13 mouse cellular contexts compared by ENCODE assay signal in the genomic region with DNA sequence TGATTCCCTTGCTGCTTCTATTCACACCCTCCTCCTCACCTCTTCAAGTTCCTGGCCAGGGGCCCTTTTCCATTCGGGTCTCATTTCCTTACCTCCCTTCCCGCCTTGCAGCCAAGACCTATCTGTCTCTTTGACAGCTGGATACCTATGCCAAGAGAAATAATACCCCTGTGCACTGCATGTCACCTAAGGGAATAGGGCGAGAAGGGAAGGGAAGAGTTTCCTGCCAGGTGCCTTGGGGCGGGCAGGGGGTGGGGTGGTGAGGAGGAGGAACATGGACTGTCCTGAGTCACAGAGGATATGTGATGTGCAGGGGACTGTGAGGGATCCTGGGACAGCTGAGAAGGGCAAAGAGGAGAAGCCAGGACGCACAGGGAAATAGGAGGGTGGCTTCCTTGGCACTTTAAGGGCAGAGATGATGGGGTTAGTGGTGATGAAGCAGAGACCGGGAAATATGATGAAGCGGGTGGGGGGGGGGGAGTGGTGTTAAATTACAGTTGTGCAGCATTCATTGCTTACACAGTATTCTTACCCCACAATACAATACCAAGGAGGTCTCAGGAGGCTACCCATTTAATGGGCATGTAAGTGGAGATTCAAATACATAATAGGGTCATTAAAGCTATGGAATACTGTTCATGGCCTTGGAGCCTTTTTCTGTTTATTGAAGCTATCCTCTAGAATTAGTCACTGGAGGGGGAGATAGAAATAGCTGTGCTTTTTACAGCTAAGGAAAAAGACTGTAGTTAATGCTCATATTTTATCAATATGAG.
DNase-seq lines count a peak whose midpoint lies in the region; ATAC-seq and TF ChIP-seq lines count a peak whose summit lies in the region.
"Had no signal": no experiment of that assay in that cellular context is flagged by ENCODE, and none has a peak within 500 bp of the region (broad histone marks: within the 10 kb centered on the region; RNA-seq: fewer than 3 reads in every experiment).

No protein-coding gene starts in this region.

- H3K27ac ChIP-seq in lung, embryonic 15.5 days, result no peak overlapping the region
- no peak overlapping the region for H3K27ac ChIP-seq in lung, postnatal 0 days (ENCODE audit: low read length)
- H3K27ac ChIP-seq in embryonic facial prominence, embryonic 15.5 days (replicated peaks), result no peak overlapping the region
- H3K27ac ChIP-seq in neural tube, embryonic 14.5 days (ENCODE audit: low read depth, low read length), result no peak overlapping the region
- H3K27ac ChIP-seq: forebrain, embryonic 12.5 days; heart, embryonic 13.5 days; midbrain, embryonic 15.5 days had no signal

- H3K4me1 ChIP-seq in lung, embryonic 15.5 days, result peaks cover 14% of the 10 kb centered on the region
- no peaks in the 10 kb centered on the region; the same call in 1 of the 2 replicates for H3K4me1 ChIP-seq in lung, postnatal 0 days (ENCODE audit: insufficient read depth, low read depth, low read length)
- peaks cover 25% of the 10 kb centered on the region for H3K4me1 ChIP-seq in embryonic facial prominence, embryonic 15.5 days
- H3K4me1 ChIP-seq in neural tube, embryonic 14.5 days (ENCODE audit: control insufficient read depth, insufficient read depth, low read length), result no peaks in the 10 kb centered on the region
- H3K4me1 ChIP-seq: forebrain, embryonic 12.5 days; midbrain, embryonic 15.5 days had no signal

- H3K9me3 ChIP-seq in lung, embryonic 15.5 days, result no peaks in the 10 kb centered on the region
- H3K9me3 ChIP-seq in lung, postnatal 0 days (ENCODE audit: low read length), result no peaks in the 10 kb centered on the region
- no peaks in the 10 kb centered on the region for H3K9me3 ChIP-seq in embryonic facial prominence, embryonic 15.5 days (replicated peaks)
- no peaks in the 10 kb centered on the region for H3K9me3 ChIP-seq in neural tube, embryonic 14.5 days (ENCODE audit: control insufficient read depth, low read length)
- H3K9me3 ChIP-seq: forebrain, embryonic 12.5 days; heart, embryonic 13.5 days; midbrain, embryonic 15.5 days had no signal

- H3K9ac ChIP-seq in lung, embryonic 15.5 days, result no peak overlapping the region
- H3K9ac ChIP-seq in lung, postnatal 0 days (replicated peaks; ENCODE audit: low read depth), result no peak overlapping the region
- no peak overlapping the region for H3K9ac ChIP-seq in embryonic facial prominence, embryonic 15.5 days
- no peak overlapping the region for H3K9ac ChIP-seq in neural tube, embryonic 14.5 days (replicated peaks; ENCODE audit: low read depth, low read length)
- H3K9ac ChIP-seq: forebrain, embryonic 12.5 days; heart, embryonic 13.5 days; midbrain, embryonic 15.5 days had no signal

- WGBS in lung, embryonic 15.5 days, result 54% methylated on average over 7 of the region's 7 CpGs
- 54% methylated on average over 7 of the region's 7 CpGs for WGBS in lung, postnatal 0 days
- 49% methylated on average over 7 of the region's 7 CpGs for WGBS in embryonic facial prominence, embryonic 15.5 days
- 72% methylated on average over 7 of the region's 7 CpGs for WGBS in neural tube, embryonic 14.5 days

- no peak overlapping the region for H3K4me2 ChIP-seq in lung, embryonic 15.5 days
- no peak overlapping the region for H3K4me2 ChIP-seq in lung, postnatal 0 days (replicated peaks; ENCODE audit: low read depth, low read length)
- H3K4me2 ChIP-seq in embryonic facial prominence, embryonic 15.5 days (replicated peaks), result no peak overlapping the region
- no peak overlapping the region for H3K4me2 ChIP-seq in neural tube, embryonic 14.5 days (ENCODE audit: low read depth, low read length)
- H3K4me2 ChIP-seq: forebrain, embryonic 12.5 days; heart, embryonic 13.5 days; midbrain, embryonic 15.5 days had no signal

- no peak for DNase-seq in lung, postnatal 0 days (ENCODE audit: low spot score)
- DNase-seq in kidney, adult 8-10 months, result peak; percentile 42 to 78
- no peak for DNase-seq in spleen, postnatal 36 days (ENCODE audit: low spot score in 2 of 2)
- DNase-seq in embryo, embryonic 11 days, result no peak
- DNase-seq: cerebellum, adult 11-12 months; layer of hippocampus, postnatal 36 days; spleen, adult 18-20 months had no signal

- no peak for TF ChIP-seq CTCF in lung, postnatal 0 days (IDR thresholded peaks at IDR 0.05)

- H3K4me3 ChIP-seq in lung, embryonic 15.5 days, result no peak overlapping the region
- no peak overlapping the region for H3K4me3 ChIP-seq in lung, postnatal 0 days (ENCODE audit: low read depth, low read length)
- H3K4me3 ChIP-seq in embryonic facial prominence, embryonic 15.5 days (replicated peaks), result no peak overlapping the region
- H3K4me3 ChIP-seq in neural tube, embryonic 14.5 days (ENCODE audit: low read depth, low read length), result no peak overlapping the region
- H3K4me3 ChIP-seq: forebrain, embryonic 12.5 days; heart, embryonic 13.5 days; midbrain, embryonic 15.5 days had no signal

- 0 out of 2 replicates have a peak, but pooled peaks have one; percentile 17 for ATAC-seq in lung, embryonic 15.5 days (ENCODE audit: borderline replicate concordance, extremely low read depth, low FRiP score, low TSS enrichment)
- ATAC-seq in lung, postnatal 0 days, result no peak
- ATAC-seq in embryonic facial prominence, embryonic 15.5 days (ENCODE audit: insufficient number of reproducible peaks, low FRiP score, low TSS enrichment, low read depth), result peak; percentile 44; the same call in 1 of the 2 replicates
- peak; percentile 46; the same call in 1 of the 2 replicates for ATAC-seq in neural tube, embryonic 14.5 days (ENCODE audit: low read depth)
- ATAC-seq: midbrain, embryonic 15.5 days had no signal

- H3K36me3 ChIP-seq in lung, embryonic 15.5 days, result no peaks in the 10 kb centered on the region
- H3K36me3 ChIP-seq in lung, postnatal 0 days (ENCODE audit: insufficient read depth, low read length), result no peaks in the 10 kb centered on the region
- no peaks in the 10 kb centered on the region for H3K36me3 ChIP-seq in embryonic facial prominence, embryonic 15.5 days
- no peaks in the 10 kb centered on the region for H3K36me3 ChIP-seq in neural tube, embryonic 14.5 days (ENCODE audit: control insufficient read depth, insufficient read depth, low read length)
- H3K36me3 ChIP-seq: forebrain, embryonic 12.5 days; heart, embryonic 13.5 days; midbrain, embryonic 15.5 days had no signal

- H3K27me3 ChIP-seq in lung, embryonic 15.5 days, result no peaks in the 10 kb centered on the region
- no peaks in the 10 kb centered on the region for H3K27me3 ChIP-seq in lung, postnatal 0 days (replicated peaks; ENCODE audit: insufficient read depth, low read length)
- H3K27me3 ChIP-seq in embryonic facial prominence, embryonic 15.5 days, result no peaks in the 10 kb centered on the region
- H3K27me3 ChIP-seq in neural tube, embryonic 14.5 days (ENCODE audit: control insufficient read depth, insufficient read depth, low read length), result no peaks in the 10 kb centered on the region
- H3K27me3 ChIP-seq: forebrain, embryonic 12.5 days; heart, embryonic 13.5 days; midbrain, embryonic 15.5 days had no signal

- no peak for TF ChIP-seq EP300 in lung, postnatal 0 days (IDR thresholded peaks at IDR 0.05)

Comparison
In these comparisons a context has a peak if more than half of its experiments do, and no peak if none do; other contexts are left out.
1. DNase-seq: peak in kidney, adult 8-10 months (2 of 2); none in lung, postnatal 0 days (single experiment), spleen, postnatal 36 days (0 of 2) and embryo, embryonic 11 days (single experiment).